Mouse (Mus musculus) C2C12 (cell line): Measurements from ENCODE around the gene Fkbp5. TPM values are rescaled to one million over a fixed set of nuclear protein-coding genes. Genes with fewer than 3 reads are reported as not detected.

Source experiments
- H3K27me3 ChIP-seq: one replicate; pipeline ENCODE4 v1.6.1; 2011; ENCODE audit not compliant: control insufficient read depth, insufficient read depth, insufficient read length
- H3K36me3 ChIP-seq: one replicate; pipeline ENCODE4 v1.6.1; 2011; ENCODE audit not compliant: control insufficient read depth, insufficient read depth
- H3K4me3 ChIP-seq: one replicate; pipeline ENCODE4 v1.5.1; 2011; ENCODE audit warnings: mild to moderate bottlenecking, control low read depth; ENCODE audit not compliant: poor library complexity, insufficient read depth, severe bottlenecking
- H3K79me2 ChIP-seq: one replicate; pipeline ENCODE4 v1.6.1; 2011; ENCODE audit not compliant: control insufficient read depth, insufficient read depth
- H3K79me3 ChIP-seq: one replicate; pipeline ENCODE4 v1.6.1; 2011; ENCODE audit warnings: low read depth, control low read depth
- H3ac ChIP-seq: one replicate; pipeline ENCODE3; 2011; ENCODE audit warnings: low read depth; ENCODE audit not compliant: control insufficient read depth, insufficient read length
- CEBPB ChIP-seq: IDR thresholded peaks from one replicate; pipeline ENCODE4 v1.6.1; 2011; ENCODE audit warnings: low read depth, mild to moderate bottlenecking, control low read depth, moderate library complexity
- CTCF ChIP-seq: IDR thresholded peaks from one replicate; pipeline ENCODE4 v1.5.1; 2011; ENCODE audit not compliant: control insufficient read depth, insufficient read depth, insufficient read length
- FOSL1 ChIP-seq: IDR thresholded peaks from one replicate; pipeline ENCODE4 v1.8.0; 2011; ENCODE audit warnings: mild to moderate bottlenecking, low read length; ENCODE audit not compliant: poor library complexity, insufficient read depth, severe bottlenecking
- MAX ChIP-seq: IDR thresholded peaks from one replicate; pipeline ENCODE4 v1.6.1; 2011; ENCODE audit warnings: mild to moderate bottlenecking, control low read depth
- MYOD1 ChIP-seq: IDR thresholded peaks from one replicate; pipeline ENCODE4 v1.6.1; 2011; ENCODE audit warnings: low read depth; ENCODE audit not compliant: control insufficient read depth, insufficient read length
- MYOG ChIP-seq: IDR thresholded peaks from one replicate; pipeline ENCODE4 v1.6.1; 2011; ENCODE audit not compliant: control insufficient read depth, insufficient read length; ENCODE audit errors: extremely low read depth
- USF1 ChIP-seq: IDR thresholded peaks from one replicate; pipeline ENCODE4 v1.6.1; 2011; ENCODE audit warnings: low read depth, mild to moderate bottlenecking, control low read depth, moderate library complexity
- polyA plus RNA-seq: library from polyadenylated mRNA; unstranded; fragments of >200 nt; fragmentation: generic; extraction: Trizol; gene quantifications from one replicate; pipeline ENCODE4 v1.2.1, GENCODE M21; 2012; ENCODE audit warnings: missing spikeins

The Fkbp5 gene
- polyA plus RNA-seq, 1 experiment, result 24.4 TPM

DNA sequence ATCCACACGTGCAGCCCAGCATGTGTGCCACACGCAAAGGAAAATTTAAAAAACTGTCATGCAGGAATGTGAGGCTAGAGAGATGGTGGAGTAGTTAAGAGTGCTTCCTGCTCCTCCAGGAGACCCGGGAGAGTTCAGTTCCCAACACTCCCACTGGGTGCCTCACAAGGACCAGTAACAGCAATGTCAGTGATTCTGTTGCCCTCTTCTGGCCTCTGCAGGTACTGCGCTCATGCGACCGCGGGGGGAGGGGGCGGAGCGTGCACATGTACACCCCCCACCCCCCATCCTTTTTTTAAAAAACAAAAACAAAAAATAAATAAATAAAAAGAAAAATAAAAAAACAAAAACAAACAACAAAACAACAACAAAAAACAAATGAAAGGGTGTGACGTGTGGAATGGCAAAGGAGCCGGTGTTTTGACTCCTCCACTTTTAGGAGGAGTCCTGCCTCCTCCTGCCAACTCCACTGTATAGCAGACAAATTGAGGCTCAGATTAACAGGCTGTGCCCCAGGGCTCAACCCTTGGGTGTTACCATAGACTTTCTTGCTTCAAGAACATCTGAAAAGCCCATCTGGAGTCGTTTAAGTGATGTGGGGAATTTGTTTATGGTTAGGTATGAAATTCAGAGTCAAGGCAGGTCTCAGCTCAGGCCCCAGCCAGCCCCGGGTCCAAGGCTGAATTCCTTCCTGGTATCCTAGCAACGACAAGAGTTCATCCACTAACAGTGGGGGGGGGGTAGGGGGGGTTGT is 35.9 kb upstream of the Fkbp5 start:
- no peaks in the 10 kb centered on the region for H3K36me3 ChIP-seq
- peaks cover 12% of the 10 kb centered on the region for H3K27me3 ChIP-seq
- no peak overlapping the region for H3K4me3 ChIP-seq
- H3ac ChIP-seq, result no peak overlapping the region
- peak; percentile 85 for TF ChIP-seq CTCF
- no peak for TF ChIP-seq MYOG
- H3K79me3 ChIP-seq, result no peaks in the 10 kb centered on the region
- H3K79me2 ChIP-seq, result no peaks in the 10 kb centered on the region

DNA sequence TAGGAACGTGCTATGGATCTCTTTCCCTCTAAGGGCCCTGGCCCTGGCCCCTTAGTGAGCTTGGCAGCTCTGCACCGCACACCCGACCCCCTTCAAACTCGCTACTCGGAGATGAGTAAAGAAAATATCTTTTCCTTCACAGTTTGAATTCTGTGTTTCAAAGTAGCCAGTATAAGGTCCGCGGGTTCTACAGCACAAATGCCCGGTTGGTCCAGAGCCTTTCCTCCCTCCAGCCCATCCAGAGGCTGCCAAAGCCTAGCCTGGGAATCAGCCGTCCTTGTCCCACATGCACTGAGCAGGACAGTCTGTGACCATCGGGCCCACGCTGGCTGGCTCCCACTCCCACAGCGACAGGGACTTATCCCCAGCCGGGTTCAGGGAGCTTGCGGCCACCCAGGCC is 31.8 kb upstream of the Fkbp5 start, which contains the start of gene Clpsl2:
Gene Clpsl2, plus strand, starts transcription at position 301 of the 400 bp plus-strand sequence.
- Histone ChIP-seq H3K36me3 (no peaks in the 10 kb centered on the region), H3K27me3 (peaks cover 15% of the 10 kb centered on the region), H3K4me3 (no peak within 1 kb of the TSS), H3K79me2 (no peaks in the 10 kb centered on the region), H3ac (no peak within 1 kb of the TSS), H3K79me3 (no peaks in the 10 kb centered on the region)
- TF ChIP-seq USF1, result no peak
- TF ChIP-seq MYOG, result no peak
- TF ChIP-seq MYOD1, result no peak
- no peak for TF ChIP-seq CTCF
- no peak for TF ChIP-seq FOSL1
- no peak for TF ChIP-seq MAX
- TF ChIP-seq CEBPB, result no peak

DNA sequence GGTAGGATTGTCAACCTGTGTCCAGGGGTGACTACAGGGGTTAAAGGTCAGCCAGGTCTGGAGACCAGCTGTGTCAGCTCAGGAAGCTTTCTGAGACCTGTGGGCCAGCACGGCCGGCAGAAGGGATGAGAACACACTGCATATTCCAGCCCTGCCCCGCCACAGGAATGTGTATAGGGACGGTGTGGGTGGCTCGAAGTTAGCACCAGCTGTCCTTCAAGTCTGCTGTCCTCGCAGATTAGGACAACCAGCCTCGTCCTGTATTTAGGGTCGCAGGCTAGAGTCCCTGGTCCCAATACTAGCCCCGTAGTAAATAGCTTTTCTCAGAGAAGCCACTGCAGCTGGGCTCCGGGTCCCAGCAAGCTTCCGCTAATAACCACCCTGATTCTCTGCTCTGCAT is 31.2 kb upstream of the Fkbp5 start:
- Histone ChIP-seq H3K79me2 (no peaks in the 10 kb centered on the region), H3ac (no peak overlapping the region)

DNA sequence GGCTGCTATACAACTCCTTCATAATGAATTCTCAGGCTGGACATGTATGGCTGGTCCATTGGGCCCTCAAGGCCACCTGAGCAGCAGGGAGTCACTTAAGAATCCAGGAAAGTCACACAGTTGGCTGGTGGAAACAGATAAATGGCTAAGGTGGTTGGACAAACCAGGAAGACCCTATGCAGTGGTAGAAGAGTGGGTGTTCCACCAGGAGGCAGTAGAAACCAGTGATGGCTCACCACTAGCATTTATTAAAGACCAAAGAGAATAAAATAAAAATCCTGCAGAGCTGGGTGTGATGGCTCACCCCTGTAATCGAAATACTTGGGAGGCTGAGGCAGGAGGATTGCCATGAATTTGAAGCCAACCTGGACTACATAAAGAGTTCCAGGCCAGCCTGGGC is 29.6 kb upstream of the Fkbp5 start:
- no peak overlapping the region for H3ac ChIP-seq
- no peaks in the 10 kb centered on the region for H3K79me3 ChIP-seq
- H3K36me3 ChIP-seq, result no peaks in the 10 kb centered on the region
- H3K27me3 ChIP-seq, result peaks cover 15% of the 10 kb centered on the region
- TF ChIP-seq FOSL1 (no peak), MAX (no peak), MYOD1 (no peak), MYOG (no peak), CEBPB (no peak), CTCF (no peak), USF1 (no peak)
- H3K79me2 ChIP-seq, result no peaks in the 10 kb centered on the region
- no peak overlapping the region for H3K4me3 ChIP-seq

More for the DNA sequence above, 31.2 kb upstream of the Fkbp5 start:
- Histone ChIP-seq H3K27me3 (peaks cover 15% of the 10 kb centered on the region), H3K79me3 (no peaks in the 10 kb centered on the region), H3K4me3 (no peak overlapping the region), H3K36me3 (no peaks in the 10 kb centered on the region)
- TF ChIP-seq CTCF, result no peak

DNA sequence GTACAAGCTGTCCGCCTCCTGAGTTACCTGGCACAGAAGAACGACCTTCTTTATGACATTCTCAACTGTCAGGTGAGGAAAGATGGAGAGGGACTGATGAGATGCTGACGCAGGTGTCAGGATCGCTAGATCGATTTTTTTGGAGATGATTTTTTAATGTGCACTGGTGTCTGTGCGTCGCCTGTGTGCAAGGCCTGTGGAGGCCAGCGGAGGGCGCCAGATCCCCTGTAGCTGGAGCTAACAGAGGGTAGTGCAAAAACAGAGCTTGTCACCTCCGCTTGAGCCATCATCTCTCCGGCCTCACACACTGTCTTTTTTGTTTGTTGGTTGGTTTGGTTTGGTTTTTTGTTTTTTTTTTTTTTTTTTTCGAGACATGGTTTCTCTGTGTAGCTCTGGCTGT is 20.6 kb upstream of the Fkbp5 start:
- H3K4me3 ChIP-seq, result no peak overlapping the region
- no peaks in the 10 kb centered on the region for H3K36me3 ChIP-seq
- TF ChIP-seq CEBPB, result no peak
- TF ChIP-seq MYOD1, result no peak
- TF ChIP-seq FOSL1, result no peak
- no peak for TF ChIP-seq MAX
- no peak for TF ChIP-seq CTCF
- no peak for TF ChIP-seq USF1
- TF ChIP-seq MYOG, result no peak
- no peaks in the 10 kb centered on the region for H3K79me2 ChIP-seq
- H3ac ChIP-seq, result no peak overlapping the region
- no peaks in the 10 kb centered on the region for H3K27me3 ChIP-seq
- H3K79me3 ChIP-seq, result no peaks in the 10 kb centered on the region

DNA sequence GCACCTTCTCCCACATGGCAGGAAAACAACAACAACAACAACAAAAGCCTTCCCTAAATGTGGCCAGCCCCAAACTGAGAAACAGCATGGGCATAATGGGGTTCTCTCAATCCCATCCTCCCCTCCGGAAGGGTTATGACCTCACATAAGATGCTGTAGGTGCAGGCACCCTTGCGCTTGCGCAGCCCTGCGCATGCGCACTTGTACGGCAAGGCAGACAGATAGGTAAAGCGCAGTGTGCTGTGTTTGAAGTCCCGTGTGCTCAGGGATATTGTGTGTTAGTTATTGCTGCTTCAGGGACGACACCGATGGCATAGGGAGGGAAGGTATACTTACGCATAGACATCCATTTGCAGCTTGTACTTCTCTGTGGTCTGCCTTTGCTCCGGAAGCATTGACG is 16.0 kb upstream of the Fkbp5 start:
- H3K27me3 ChIP-seq, result no peaks in the 10 kb centered on the region
- H3K79me3 ChIP-seq, result no peaks in the 10 kb centered on the region
- no peak overlapping the region for H3ac ChIP-seq
- H3K4me3 ChIP-seq, result no peak overlapping the region
- no peaks in the 10 kb centered on the region for H3K36me3 ChIP-seq
- no peaks in the 10 kb centered on the region for H3K79me2 ChIP-seq
- TF ChIP-seq USF1, result no peak
- TF ChIP-seq MYOD1, result no peak
- TF ChIP-seq CTCF, result no peak
- TF ChIP-seq MYOG, result no peak
